Mouse (Mus musculus): ENCODE data around the gene Cacna2d2. TPM values are rescaled to one million over a fixed set of nuclear protein-coding genes. Genes with fewer than 3 reads are reported as not detected.

Cacna2d2 gene
- polyA plus RNA-seq, 1 experiment, result not detected

- Histone ChIP-seq H3K27ac (ENCODE audit: insufficient read depth, low read depth, low read length) (no peak overlapping the region), H3K4me3 (ENCODE audit: insufficient read depth, low read length) (no peak overlapping the region), H3K4me1 (ENCODE audit: control insufficient read depth, insufficient read depth, low read length) (no peaks in the 10 kb centered on the region)
- TF ChIP-seq POLR2A (IDR thresholded peaks at IDR 0.05; ENCODE audit: borderline replicate concordance, low read depth, low read length) (no peak), CTCF (IDR thresholded peaks at IDR 0.05; ENCODE audit: low read depth, low read length) (no peak)
These were observed 86.7 kb downstream of the Cacna2d2 start for GRCm38 (mm10) chr9:107486086-107486485.

DNA sequence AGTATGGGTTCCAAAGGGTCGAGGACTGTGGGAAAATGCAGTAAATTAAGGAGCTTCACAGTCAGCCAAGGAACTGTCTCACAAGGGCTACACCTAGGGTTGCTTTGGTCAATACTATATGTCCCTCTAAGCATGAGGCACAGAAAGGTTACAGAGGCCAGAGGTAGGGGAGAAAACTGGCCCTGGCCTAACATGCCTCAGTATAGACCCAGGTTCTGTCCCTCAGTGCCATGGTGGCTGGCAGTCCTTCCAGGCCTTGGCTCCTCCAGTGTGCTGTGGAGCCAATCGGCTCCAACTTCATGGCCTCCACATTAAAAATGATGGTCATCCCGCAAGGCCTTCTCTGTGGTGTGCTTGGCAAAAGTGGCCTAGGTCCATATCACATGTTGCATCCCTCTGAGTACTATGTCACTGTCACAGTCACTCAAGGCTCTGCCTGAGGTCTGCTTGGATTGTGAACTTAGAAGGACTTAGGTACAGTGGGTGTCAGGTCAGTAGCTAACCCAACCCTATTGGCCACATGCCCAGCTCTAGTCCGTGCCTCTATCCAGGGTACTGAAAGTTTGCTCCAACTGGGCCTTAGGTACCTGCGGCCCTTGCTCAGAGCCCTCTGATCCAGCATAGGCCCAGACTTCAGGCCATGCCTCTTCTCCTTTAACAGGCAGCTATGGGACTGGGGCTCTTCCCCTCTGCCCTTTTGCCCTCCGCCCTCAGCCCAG lies 87.3 kb downstream of the Cacna2d2 start:
- Histone ChIP-seq H3K4me1 (ENCODE audit: control insufficient read depth, insufficient read depth, low read length) (no peaks in the 10 kb centered on the region), H3K27ac (ENCODE audit: insufficient read depth, low read depth, low read length) (no peak overlapping the region), H3K4me3 (ENCODE audit: insufficient read depth, low read length) (no peak overlapping the region)
- TF ChIP-seq POLR2A (IDR thresholded peaks at IDR 0.05; ENCODE audit: borderline replicate concordance, low read depth, low read length), result no peak
- TF ChIP-seq CTCF (IDR thresholded peaks at IDR 0.05; ENCODE audit: low read depth, low read length), result no peak

GRCm38 (mm10) chr9:107490146-107490545 lies 90.7 kb downstream of the Cacna2d2 start:
- H3K4me3 ChIP-seq (ENCODE audit: insufficient read depth, low read length), result no peak overlapping the region
- no peak overlapping the region for H3K27ac ChIP-seq (ENCODE audit: insufficient read depth, low read depth, low read length)
- H3K4me1 ChIP-seq (ENCODE audit: control insufficient read depth, insufficient read depth, low read length), result no peaks in the 10 kb centered on the region
- no peak for TF ChIP-seq POLR2A (IDR thresholded peaks at IDR 0.05; ENCODE audit: borderline replicate concordance, low read depth, low read length)
- TF ChIP-seq CTCF (IDR thresholded peaks at IDR 0.05; ENCODE audit: low read depth, low read length), result no peak

- no peak overlapping the region for H3K27ac ChIP-seq (ENCODE audit: insufficient read depth, low read depth, low read length)
- no peaks in the 10 kb centered on the region for H3K4me1 ChIP-seq (ENCODE audit: control insufficient read depth, insufficient read depth, low read length)
- no peak overlapping the region for H3K4me3 ChIP-seq (ENCODE audit: insufficient read depth, low read length)
- no peak for TF ChIP-seq CTCF (IDR thresholded peaks at IDR 0.05; ENCODE audit: low read depth, low read length)
- no peak for TF ChIP-seq POLR2A (IDR thresholded peaks at IDR 0.05; ENCODE audit: borderline replicate concordance, low read depth, low read length)
These were observed 91.2 kb downstream of the Cacna2d2 start for GRCm38 (mm10) chr9:107490625-107491024.

- Histone ChIP-seq H3K4me3 (ENCODE audit: insufficient read depth, low read length) (no peak overlapping the region), H3K27ac (ENCODE audit: insufficient read depth, low read depth, low read length) (no peak overlapping the region), H3K4me1 (ENCODE audit: control insufficient read depth, insufficient read depth, low read length) (no peaks in the 10 kb centered on the region)
- TF ChIP-seq CTCF (IDR thresholded peaks at IDR 0.05; ENCODE audit: low read depth, low read length) (no peak), POLR2A (IDR thresholded peaks at IDR 0.05; ENCODE audit: borderline replicate concordance, low read depth, low read length) (no peak)
These were observed 94.1 kb downstream of the Cacna2d2 start for GRCm38 (mm10) chr9:107493511-107493910.

GRCm38 (mm10) chr9:107494238-107494637 lies 94.8 kb downstream of the Cacna2d2 start:
- Histone ChIP-seq H3K4me3 (ENCODE audit: insufficient read depth, low read length) (no peak overlapping the region), H3K27ac (ENCODE audit: insufficient read depth, low read depth, low read length) (no peak overlapping the region), H3K4me1 (ENCODE audit: control insufficient read depth, insufficient read depth, low read length) (no peaks in the 10 kb centered on the region)
- TF ChIP-seq CTCF (IDR thresholded peaks at IDR 0.05; ENCODE audit: low read depth, low read length) (no peak), POLR2A (IDR thresholded peaks at IDR 0.05; ENCODE audit: borderline replicate concordance, low read depth, low read length) (no peak)

GRCm38 (mm10) chr9:107496359-107496758 lies 96.9 kb downstream of the Cacna2d2 start:
- Histone ChIP-seq H3K27ac (ENCODE audit: insufficient read depth, low read depth, low read length) (no peak overlapping the region), H3K4me3 (ENCODE audit: insufficient read depth, low read length) (no peak overlapping the region), H3K4me1 (ENCODE audit: control insufficient read depth, insufficient read depth, low read length) (no peaks in the 10 kb centered on the region)
- TF ChIP-seq POLR2A (IDR thresholded peaks at IDR 0.05; ENCODE audit: borderline replicate concordance, low read depth, low read length) (no peak), CTCF (IDR thresholded peaks at IDR 0.05; ENCODE audit: low read depth, low read length) (no peak)

GRCm38 (mm10) chr9:107500708-107501286 lies 101.4 kb downstream of the Cacna2d2 start:
- Histone ChIP-seq H3K4me3 (ENCODE audit: insufficient read depth, low read length) (no peak overlapping the region), H3K27ac (ENCODE audit: insufficient read depth, low read depth, low read length) (no peak overlapping the region), H3K4me1 (ENCODE audit: control insufficient read depth, insufficient read depth, low read length) (no peaks in the 10 kb centered on the region)
- no peak for TF ChIP-seq POLR2A (IDR thresholded peaks at IDR 0.05; ENCODE audit: borderline replicate concordance, low read depth, low read length)
- no peak for TF ChIP-seq CTCF (IDR thresholded peaks at IDR 0.05; ENCODE audit: low read depth, low read length)

DNA sequence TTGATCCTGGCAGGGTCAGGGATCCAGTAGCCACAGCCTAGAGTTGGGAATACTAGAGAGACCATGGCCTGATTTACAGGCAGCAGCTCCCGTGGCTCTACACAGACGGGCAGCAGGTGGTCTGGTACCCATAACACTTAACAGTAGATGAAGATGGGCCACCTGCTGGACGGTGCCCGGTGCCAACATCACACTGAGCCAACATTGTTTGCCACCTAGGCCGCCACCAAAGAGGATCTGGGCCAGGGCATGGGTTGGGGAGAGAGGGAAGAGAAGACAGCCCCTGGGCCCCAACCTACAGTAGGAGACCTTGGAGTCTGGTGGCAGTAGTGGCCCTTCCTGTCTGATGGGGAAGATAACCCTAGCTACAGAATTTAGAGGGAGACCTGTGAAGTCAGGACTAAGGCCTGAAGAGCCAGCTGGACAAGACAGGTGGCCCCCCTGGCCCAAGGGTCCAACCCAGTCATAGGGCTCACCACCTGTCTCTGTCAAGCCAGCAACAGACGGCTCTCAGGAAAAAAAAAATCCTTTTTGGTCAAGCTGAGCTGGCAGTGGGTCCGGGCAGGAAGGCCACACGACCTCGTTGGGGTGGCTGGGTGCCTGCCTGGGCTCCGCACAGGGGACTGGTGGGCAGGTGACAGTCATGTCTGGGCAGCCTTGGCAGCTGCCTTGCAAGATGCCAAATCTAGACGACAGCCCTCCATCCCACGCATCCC lies 102.9 kb downstream of the Cacna2d2 start:
- Histone ChIP-seq H3K4me1 (ENCODE audit: control insufficient read depth, insufficient read depth, low read length) (no peaks in the 10 kb centered on the region), H3K4me3 (ENCODE audit: insufficient read depth, low read length) (no peak overlapping the region), H3K27ac (ENCODE audit: insufficient read depth, low read depth, low read length) (no peak overlapping the region)
- no peak for TF ChIP-seq CTCF (IDR thresholded peaks at IDR 0.05; ENCODE audit: low read depth, low read length)
- no peak for TF ChIP-seq POLR2A (IDR thresholded peaks at IDR 0.05; ENCODE audit: borderline replicate concordance, low read depth, low read length)
